Comparison of ENCODE assay signal across 39 mouse cellular contexts in the genomic region with DNA sequence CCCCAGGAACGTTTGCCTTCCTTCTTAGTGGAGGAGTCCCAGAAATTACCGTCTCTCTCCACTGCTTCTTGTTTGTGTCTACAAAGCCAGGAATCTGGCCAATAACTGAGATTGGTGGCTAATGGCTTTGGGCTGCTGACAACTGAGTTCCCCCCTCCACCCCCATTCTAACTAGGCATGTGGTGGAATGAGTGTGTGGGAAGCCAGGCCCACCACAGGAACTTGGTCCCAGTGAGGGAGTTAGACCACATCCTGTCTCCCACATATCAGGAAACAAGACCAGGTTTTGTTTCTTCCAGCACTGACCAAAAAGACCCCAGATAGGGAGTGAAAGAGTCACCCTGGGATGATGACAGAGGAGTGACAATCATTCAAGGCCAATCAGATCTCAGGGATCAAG. TPM values are rescaled to one million over a fixed set of nuclear protein-coding genes. Genes with fewer than 3 reads are reported as not detected.
DNase-seq lines count a peak whose midpoint lies in the region; ATAC-seq and TF ChIP-seq lines count a peak whose summit lies in the region.
"Had no signal": no experiment of that assay in that cellular context is flagged by ENCODE, and none has a peak within 500 bp of the region (broad histone marks: within the 10 kb centered on the region; RNA-seq: fewer than 3 reads in every experiment).

No protein-coding gene starts in this region.

- no peaks in the 10 kb centered on the region for H3K9me3 ChIP-seq in kidney, postnatal 0 days (replicated peaks; ENCODE audit: low read length)
- no peaks in the 10 kb centered on the region for H3K9me3 ChIP-seq in hindbrain, embryonic 11.5 days (ENCODE audit: control insufficient read depth, low read length)
- H3K9me3 ChIP-seq: embryonic facial prominence, embryonic 13.5 days; forebrain, embryonic 13.5 days; hindbrain, embryonic 15.5 days; liver, embryonic 12.5 days had no signal

- DNase-seq in kidney, postnatal 0 days (ENCODE audit: low spot score), result peak; percentile 24
- DNase-seq in kidney, adult 9 months, result no peak
- peak; percentile 95 for DNase-seq in Muller cell, postnatal 12 days (ENCODE audit: inconsistent ontology term)
- no peak for DNase-seq in urinary bladder, postnatal 4 days (ENCODE audit: low spot score in 2 of 2)
- no peak for DNase-seq in hindbrain, embryonic 11.5 days (ENCODE audit: low spot score)
- DNase-seq in urinary bladder, postnatal 25 days (ENCODE audit: low spot score), result no peak
- DNase-seq: adrenal gland, postnatal 10 days; B cell, adult 2 months; cerebellum, adult 9-10 months; cerebellum, postnatal 36 days; embryo, embryonic 11 days; gastrocnemius, postnatal 25 days; heart, postnatal 4 days; kidney, adult 18-20 months; layer of hippocampus, postnatal 36 days; left cerebral cortex, postnatal 4 days; liver, postnatal 0 days; midbrain, embryonic 14.5 days; right cerebral cortex, adult 18-20 months; thymus, adult 2 months; thymus, postnatal 4 days had no signal

- no peak for ATAC-seq in kidney, postnatal 0 days (replicated peaks; ENCODE audit: low FRiP score, low read depth)
- ATAC-seq in hematopoietic stem cell, adult 5-6 weeks (replicated peaks in 1 of 2; ENCODE audit: insufficient read depth in 1 of 2, low FRiP score in 2 of 2, low TSS enrichment in 1 of 2, low read depth in 1 of 2, poor library complexity in 2 of 2, severe bottlenecking in 2 of 2), result peak; percentile 64 to 69
- no peak for ATAC-seq in hindbrain, embryonic 11.5 days (ENCODE audit: low FRiP score)
- ATAC-seq: forebrain, embryonic 13.5 days; liver, embryonic 12.5 days; liver, postnatal 0 days; Patski had no signal

- H3K4me1 ChIP-seq in kidney, postnatal 0 days (replicated peaks; ENCODE audit: insufficient read depth, low read length), result no peaks in the 10 kb centered on the region
- H3K4me1 ChIP-seq in hindbrain, embryonic 11.5 days (replicated peaks; ENCODE audit: control insufficient read depth, insufficient read depth, low read length), result no peaks in the 10 kb centered on the region
- H3K4me1 ChIP-seq: embryonic facial prominence, embryonic 13.5 days; forebrain, embryonic 13.5 days; hindbrain, embryonic 15.5 days; liver, embryonic 12.5 days had no signal

- H3K9ac ChIP-seq in kidney, postnatal 0 days (ENCODE audit: low read depth, low read length), result no peak overlapping the region
- H3K9ac ChIP-seq in hindbrain, embryonic 11.5 days (ENCODE audit: low read depth, low read length), result no peak overlapping the region
- H3K9ac ChIP-seq: embryonic facial prominence, embryonic 13.5 days; forebrain, embryonic 13.5 days; hindbrain, embryonic 15.5 days; liver, embryonic 12.5 days; liver, postnatal 0 days had no signal

- 82% methylated on average over 2 of the region's 2 CpGs for WGBS in kidney, postnatal 0 days
- 90% methylated on average over 2 of the region's 2 CpGs for WGBS in hindbrain, embryonic 11.5 days

- H3K27ac ChIP-seq in kidney, postnatal 0 days, result no peak overlapping the region
- H3K27ac ChIP-seq in hindbrain, embryonic 11.5 days (ENCODE audit: low read depth, low read length), result no peak overlapping the region
- H3K27ac ChIP-seq: embryonic facial prominence, embryonic 13.5 days; forebrain, embryonic 13.5 days; hindbrain, embryonic 15.5 days; liver, embryonic 12.5 days; macrophage had no signal

- H3K4me3 ChIP-seq in kidney, postnatal 0 days (replicated peaks; ENCODE audit: low read depth, low read length), result no peak overlapping the region
- no peak overlapping the region for H3K4me3 ChIP-seq in hindbrain, embryonic 11.5 days (ENCODE audit: low read depth, low read length)
- H3K4me3 ChIP-seq: embryonic facial prominence, embryonic 13.5 days; forebrain, embryonic 13.5 days; hindbrain, embryonic 15.5 days; liver, embryonic 12.5 days had no signal

- TF ChIP-seq CTCF in kidney, postnatal 0 days (IDR thresholded peaks at IDR 0.05; ENCODE audit: low read depth), result no peak

- no peaks in the 10 kb centered on the region for H3K36me3 ChIP-seq in kidney, postnatal 0 days (ENCODE audit: insufficient read depth, low read length)
- no peaks in the 10 kb centered on the region for H3K36me3 ChIP-seq in hindbrain, embryonic 11.5 days (ENCODE audit: control insufficient read depth, insufficient read depth, low read length)
- H3K36me3 ChIP-seq: embryonic facial prominence, embryonic 13.5 days; G1E; hindbrain, embryonic 15.5 days; liver, embryonic 12.5 days had no signal

- no peaks in the 10 kb centered on the region for H3K27me3 ChIP-seq in kidney, postnatal 0 days (ENCODE audit: insufficient read depth, low read length)
- H3K27me3 ChIP-seq in hindbrain, embryonic 11.5 days (ENCODE audit: control insufficient read depth, insufficient read depth, low read length), result no peaks in the 10 kb centered on the region
- H3K27me3 ChIP-seq: embryonic facial prominence, embryonic 13.5 days; forebrain, embryonic 13.5 days; hindbrain, embryonic 15.5 days; liver, embryonic 12.5 days; Patski had no signal

- H3K4me2 ChIP-seq in kidney, postnatal 0 days (ENCODE audit: low read length), result no peak overlapping the region
- no peak overlapping the region for H3K4me2 ChIP-seq in hindbrain, embryonic 11.5 days (replicated peaks; ENCODE audit: low read depth, low read length)
- H3K4me2 ChIP-seq: embryonic facial prominence, embryonic 13.5 days; forebrain, embryonic 13.5 days; heart, embryonic 11.5 days; hindbrain, embryonic 15.5 days; liver, embryonic 12.5 days had no signal

RNA-seq across cellular contexts. Expression of gene 1700012B07Rik, which starts 32.3 kb away (rescaled TPM):
- not detected in 2 replicates for polyA plus RNA-seq in kidney, postnatal 0 days (2015; fragmentation: Nextera tagmentation; extraction: Ambion mirVana)
- not detected in 2 replicates for total RNA-seq in hematopoietic stem cell, adult 5-6 weeks (2017)
- not detected in 2 replicates for polyA plus RNA-seq in hindbrain, embryonic 11.5 days (2014; fragmentation: Nextera tagmentation; extraction: Ambion mirVana)
- total RNA-seq: adrenal gland, postnatal 10 days; gastrocnemius, postnatal 25 days; heart, adult 18-20 months; heart, postnatal 4 days; layer of hippocampus, adult 8-10 months; layer of hippocampus, postnatal 36 days; left cerebral cortex, postnatal 4 days; monocyte, adult 5-6 weeks; neutrophil, adult 5-6 weeks had no signal
- polyA plus RNA-seq: embryonic facial prominence, embryonic 13.5 days; forebrain, embryonic 13.5 days; G1E; heart, embryonic 11.5 days; heart, embryonic 16.5 days; hindbrain, embryonic 15.5 days; intestine, embryonic 14.5 days; kidney, embryonic 16.5 days; limb, embryonic 14.5 days; liver, embryonic 12.5 days; lung, embryonic 16.5 days; macrophage; midbrain, embryonic 14.5 days; Patski had no signal

Comparison
In these comparisons a context has a peak if more than half of its experiments do, and no peak if none do; other contexts are left out.
1. DNase-seq: peak in kidney, postnatal 0 days (single experiment) and Muller cell, postnatal 12 days (single experiment); none in kidney, adult 9 months (single experiment), urinary bladder, postnatal 4 days (0 of 2), hindbrain, embryonic 11.5 days (single experiment) and urinary bladder, postnatal 25 days (single experiment).
2. ATAC-seq: peak in hematopoietic stem cell, adult 5-6 weeks (2 of 2); none in kidney, postnatal 0 days (single experiment) and hindbrain, embryonic 11.5 days (single experiment).